Mouse (Mus musculus): ENCODE data around the gene Tspear. TPM values are rescaled to one million over a fixed set of nuclear protein-coding genes. Genes with fewer than 3 reads are reported as not detected.

The Tspear gene
- polyA plus RNA-seq, 1 experiment: not detected

GRCm38 (mm10) chr10:77798921-77799508 is 112.6 kb downstream of the Tspear start, which contains the start of gene Gm19668:
Gene Gm19668 (minus strand): TSS chr10:77799133.
- no peak within 1 kb of the TSS for H3ac ChIP-seq (ENCODE audit: control insufficient read depth, insufficient read length)
- no peak within 1 kb of the TSS for H3K4me3 ChIP-seq
- TF ChIP-seq TCF3 (IDR thresholded peaks at IDR 0.05; ENCODE audit: insufficient read length, low read depth) (no peak), POLR2A (IDR thresholded peaks at IDR 0.05; ENCODE audit: insufficient read length, low read depth) (no peak), CEBPB (IDR thresholded peaks at IDR 0.05; ENCODE audit: insufficient read depth, poor library complexity, severe bottlenecking) (no peak), MYOD1 (IDR thresholded peaks at IDR 0.05; ENCODE audit: control insufficient read depth in 1 of 3, insufficient read length in 2 of 3, low read depth in 2 of 3) (peak in 1 of 3 experiments; percentile 38), TCF12 (IDR thresholded peaks at IDR 0.05; ENCODE audit: insufficient read depth, poor library complexity, severe bottlenecking) (no peak), E2F4 (IDR thresholded peaks at IDR 0.05; ENCODE audit: insufficient read depth) (no peak)
- peaks cover 14% of the 10 kb centered on the region for H3K27me3 ChIP-seq (ENCODE audit: control insufficient read depth, insufficient read depth, insufficient read length)
- H3K36me3 ChIP-seq (ENCODE audit: control insufficient read depth, insufficient read depth): no peaks in the 10 kb centered on the region
- H3K79me2 ChIP-seq (ENCODE audit: control insufficient read depth, insufficient read depth): no peaks in the 10 kb centered on the region
- H3K4me2 ChIP-seq (ENCODE audit: low read depth): no peak within 1 kb of the TSS

GRCm38 (mm10) chr10:77804095-77804494 is 117.7 kb downstream of the Tspear start:
- H3K27me3 ChIP-seq (ENCODE audit: control insufficient read depth, insufficient read depth, insufficient read length): no peaks in the 10 kb centered on the region
- no peak overlapping the region for H3K4me3 ChIP-seq
- TF ChIP-seq MAX (IDR thresholded peaks at IDR 0.05; ENCODE audit: low read depth) (no peak), POLR2AphosphoS2 (IDR thresholded peaks at IDR 0.05; ENCODE audit: insufficient read length, low read depth) (no peak), MYOG (IDR thresholded peaks at IDR 0.05; ENCODE audit: control insufficient read depth in 1 of 3, insufficient read depth in 1 of 3, insufficient read length in 2 of 3, low read depth in 2 of 3) (no peak), E2F4 (IDR thresholded peaks at IDR 0.05; ENCODE audit: insufficient read depth) (no peak), CEBPB (IDR thresholded peaks at IDR 0.05; ENCODE audit: insufficient read depth, poor library complexity, severe bottlenecking) (no peak), USF1 (IDR thresholded peaks at IDR 0.05; ENCODE audit: low read depth) (no peak), MYOD1 (IDR thresholded peaks at IDR 0.05; ENCODE audit: control insufficient read depth in 1 of 3, insufficient read length in 2 of 3, low read depth in 2 of 3) (no peak), TCF12 (IDR thresholded peaks at IDR 0.05; ENCODE audit: insufficient read depth, poor library complexity, severe bottlenecking) (no peak), REST (IDR thresholded peaks at IDR 0.05; ENCODE audit: insufficient read depth, insufficient read length) (no peak), POLR2A (IDR thresholded peaks at IDR 0.05; ENCODE audit: insufficient read length, low read depth) (no peak), TCF3 (IDR thresholded peaks at IDR 0.05; ENCODE audit: insufficient read length, low read depth) (no peak), SRF (IDR thresholded peaks at IDR 0.05; ENCODE audit: control insufficient read depth, insufficient read length, low read depth) (no peak)
- H3K36me3 ChIP-seq (ENCODE audit: control insufficient read depth, insufficient read depth): no peaks in the 10 kb centered on the region
- no peak overlapping the region for H3ac ChIP-seq (ENCODE audit: control insufficient read depth, insufficient read length)
- H3K79me2 ChIP-seq (ENCODE audit: control insufficient read depth, insufficient read depth): no peaks in the 10 kb centered on the region
- no peak overlapping the region for H3K4me2 ChIP-seq (ENCODE audit: low read depth)

- Histone ChIP-seq H3K79me2 (ENCODE audit: control insufficient read depth, insufficient read depth) (no peaks in the 10 kb centered on the region), H3K4me2 (ENCODE audit: low read depth) (no peak within 1 kb of the TSS), H3ac (ENCODE audit: control insufficient read depth, insufficient read length) (no peak within 1 kb of the TSS), H3K27me3 (ENCODE audit: control insufficient read depth, insufficient read depth, insufficient read length) (no peaks in the 10 kb centered on the region), H3K4me3 (no peak within 1 kb of the TSS), H3K36me3 (ENCODE audit: control insufficient read depth, insufficient read depth) (no peaks in the 10 kb centered on the region)
- TF ChIP-seq CEBPB (IDR thresholded peaks at IDR 0.05; ENCODE audit: insufficient read depth, poor library complexity, severe bottlenecking) (no peak), POLR2AphosphoS2 (IDR thresholded peaks at IDR 0.05; ENCODE audit: insufficient read length, low read depth) (no peak), MYOD1 (IDR thresholded peaks at IDR 0.05; ENCODE audit: control insufficient read depth in 1 of 3, insufficient read length in 2 of 3, low read depth in 2 of 3) (no peak), MAX (IDR thresholded peaks at IDR 0.05; ENCODE audit: low read depth) (no peak), TCF3 (IDR thresholded peaks at IDR 0.05; ENCODE audit: insufficient read length, low read depth) (no peak), REST (IDR thresholded peaks at IDR 0.05; ENCODE audit: insufficient read depth, insufficient read length) (no peak), USF1 (IDR thresholded peaks at IDR 0.05; ENCODE audit: low read depth) (no peak)
These were observed 125.4 kb downstream of the Tspear start, which contains the start of gene Gm9507 for GRCm38 (mm10) chr10:77811743-77812142. Gene Gm9507 (minus strand): TSS chr10:77811843.

GRCm38 (mm10) chr10:77814382-77814781 is 128.0 kb downstream of the Tspear start, which contains the start of gene Gm2696:
Gene Gm2696 (plus strand): TSS chr10:77814682.
- Histone ChIP-seq H3K79me2 (ENCODE audit: control insufficient read depth, insufficient read depth) (no peaks in the 10 kb centered on the region), H3K27me3 (ENCODE audit: control insufficient read depth, insufficient read depth, insufficient read length) (peaks cover 8% of the 10 kb centered on the region), H3K4me3 (no peak within 1 kb of the TSS), H3K36me3 (ENCODE audit: control insufficient read depth, insufficient read depth) (no peaks in the 10 kb centered on the region), H3K4me2 (ENCODE audit: low read depth) (no peak within 1 kb of the TSS), H3ac (ENCODE audit: control insufficient read depth, insufficient read length) (no peak within 1 kb of the TSS)
- TF ChIP-seq E2F4 (IDR thresholded peaks at IDR 0.05; ENCODE audit: insufficient read depth): no peak
- TF ChIP-seq USF1 (IDR thresholded peaks at IDR 0.05; ENCODE audit: low read depth): no peak
- TF ChIP-seq TCF12 (IDR thresholded peaks at IDR 0.05; ENCODE audit: insufficient read depth, poor library complexity, severe bottlenecking): no peak
- no peak for TF ChIP-seq CEBPB (IDR thresholded peaks at IDR 0.05; ENCODE audit: insufficient read depth, poor library complexity, severe bottlenecking)
- TF ChIP-seq MAX (IDR thresholded peaks at IDR 0.05; ENCODE audit: low read depth): no peak

GRCm38 (mm10) chr10:77815514-77815913 is 129.1 kb downstream of the Tspear start:
- no peak for TF ChIP-seq E2F4 (IDR thresholded peaks at IDR 0.05; ENCODE audit: insufficient read depth)
- TF ChIP-seq CEBPB (IDR thresholded peaks at IDR 0.05; ENCODE audit: insufficient read depth, poor library complexity, severe bottlenecking): no peak
- no peak for TF ChIP-seq REST (IDR thresholded peaks at IDR 0.05; ENCODE audit: insufficient read depth, insufficient read length)
- no peak for TF ChIP-seq TCF3 (IDR thresholded peaks at IDR 0.05; ENCODE audit: insufficient read length, low read depth)
- TF ChIP-seq MAX (IDR thresholded peaks at IDR 0.05; ENCODE audit: low read depth): no peak
- TF ChIP-seq MYOG (IDR thresholded peaks at IDR 0.05; ENCODE audit: control insufficient read depth in 1 of 3, insufficient read depth in 1 of 3, insufficient read length in 2 of 3, low read depth in 2 of 3): no peak
- no peak for TF ChIP-seq USF1 (IDR thresholded peaks at IDR 0.05; ENCODE audit: low read depth)
- TF ChIP-seq MYOD1 (IDR thresholded peaks at IDR 0.05; ENCODE audit: control insufficient read depth in 1 of 3, insufficient read length in 2 of 3, low read depth in 2 of 3): no peak
- Histone ChIP-seq H3K4me3 (no peak overlapping the region), H3K4me2 (ENCODE audit: low read depth) (no peak overlapping the region), H3ac (ENCODE audit: control insufficient read depth, insufficient read length) (no peak overlapping the region), H3K27me3 (ENCODE audit: control insufficient read depth, insufficient read depth, insufficient read length) (peaks cover 8% of the 10 kb centered on the region), H3K36me3 (ENCODE audit: control insufficient read depth, insufficient read depth) (no peaks in the 10 kb centered on the region), H3K79me2 (ENCODE audit: control insufficient read depth, insufficient read depth) (no peaks in the 10 kb centered on the region)

Measured in myocyte (in vitro differentiated cells).